Comparison of ENCODE assay signal across 9 mouse cellular contexts in the genomic region with DNA sequence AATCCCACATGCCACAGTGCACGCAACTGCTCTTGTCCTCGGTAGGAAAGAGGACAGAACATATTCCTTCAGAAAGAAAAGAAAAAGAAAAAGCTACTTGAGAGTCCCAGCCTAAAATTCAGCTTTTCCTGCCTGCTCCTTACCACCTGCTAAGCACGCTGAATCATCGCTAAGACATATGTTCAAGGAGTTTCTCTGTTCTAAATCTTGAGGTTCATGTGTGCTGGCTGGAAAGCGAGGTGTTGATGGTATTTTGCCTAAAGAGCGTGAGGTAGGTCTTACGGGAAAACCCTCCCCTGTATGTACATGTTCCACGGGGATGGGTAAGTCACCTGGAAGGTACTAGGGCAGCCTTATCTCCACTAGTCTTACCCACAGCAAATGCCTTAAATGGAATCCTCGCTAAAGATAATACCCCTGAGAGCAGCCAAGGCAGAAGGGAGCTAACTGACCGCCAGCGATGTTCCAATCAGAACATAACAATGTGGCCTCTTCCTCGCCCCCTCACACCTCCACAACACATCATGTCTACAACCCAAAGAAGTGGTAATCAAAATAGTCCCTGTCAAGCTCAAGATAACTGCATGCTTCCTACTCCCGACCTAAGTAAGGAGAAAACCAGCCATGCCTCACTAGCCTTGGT. TPM values are rescaled to one million over a fixed set of nuclear protein-coding genes. Genes with fewer than 3 reads are reported as not detected.
DNase-seq lines count a peak whose midpoint lies in the region; ATAC-seq and TF ChIP-seq lines count a peak whose summit lies in the region.
"Had no signal": no experiment of that assay in that cellular context is flagged by ENCODE, and none has a peak within 500 bp of the region (broad histone marks: within the 10 kb centered on the region; RNA-seq: fewer than 3 reads in every experiment).

No protein-coding gene starts in this region.

- TF ChIP-seq CTCF in E14TG2a.4 (conservative IDR thresholded peaks at IDR 0.05; ENCODE audit: low read length), result no peak

- H3K27me3 ChIP-seq in heart, embryonic 12.5 days (replicated peaks), result no peaks in the 10 kb centered on the region
- H3K27me3 ChIP-seq in E14TG2a.4 (ENCODE audit: insufficient read depth, low read length), result no peaks in the 10 kb centered on the region
- H3K27me3 ChIP-seq in forebrain, embryonic 14.5 days (replicated peaks; ENCODE audit: control insufficient read depth, insufficient read depth, low read length), result no peaks in the 10 kb centered on the region
- H3K27me3 ChIP-seq in liver, embryonic 16.5 days (ENCODE audit: control insufficient read depth, insufficient read depth, low read depth, low read length), result no peaks in the 10 kb centered on the region

- H3K9ac ChIP-seq in heart, embryonic 12.5 days, result peak overlapping the region; percentile 80; the same call in 1 of the 2 replicates
- peak overlapping the region; percentile 81; the same call in 1 of the 2 replicates for H3K9ac ChIP-seq in forebrain, embryonic 14.5 days (ENCODE audit: low read length)
- peak overlapping the region; percentile 97 for H3K9ac ChIP-seq in liver, embryonic 16.5 days (ENCODE audit: low read depth, low read length)

- H3K4me2 ChIP-seq in heart, embryonic 12.5 days, result peak overlapping the region; percentile 86
- H3K4me2 ChIP-seq in forebrain, embryonic 14.5 days (ENCODE audit: low read length), result peak overlapping the region; percentile 75; the same call in 1 of the 2 replicates
- H3K4me2 ChIP-seq in liver, embryonic 16.5 days (ENCODE audit: low read depth, low read length), result peak overlapping the region; percentile 89

- ATAC-seq in heart, embryonic 12.5 days (ENCODE audit: insufficient number of reproducible peaks, low FRiP score), result no peak
- ATAC-seq in forebrain, embryonic 14.5 days, result no peak
- ATAC-seq in liver, embryonic 16.5 days (ENCODE audit: low read depth), result no peak

- intact Hi-C loops in heart, postnatal 10 days (cut with DNase I), result loop anchor here (5.0 kb wide), 1 partner anchor 33 kb away; no protein-coding TSS in a partner anchor

- peak overlapping the region; percentile 74 for H3K4me3 ChIP-seq in heart, embryonic 12.5 days
- peak overlapping the region; percentile 99 for H3K4me3 ChIP-seq in E14TG2a.4 (replicated peaks; ENCODE audit: low read length)
- no peak overlapping the region for H3K4me3 ChIP-seq in forebrain, embryonic 14.5 days (ENCODE audit: low read depth, low read length)
- peak overlapping the region; percentile 96 for H3K4me3 ChIP-seq in liver, embryonic 16.5 days (ENCODE audit: low read depth, low read length)

- peaks cover 37% of the 10 kb centered on the region for H3K36me3 ChIP-seq in heart, embryonic 12.5 days
- H3K36me3 ChIP-seq in E14TG2a.4 (ENCODE audit: insufficient read depth, low read length), result peaks cover 51% of the 10 kb centered on the region
- H3K36me3 ChIP-seq in forebrain, embryonic 14.5 days (ENCODE audit: control insufficient read depth, insufficient read depth, low read length), result peaks cover 32% of the 10 kb centered on the region
- peaks cover 16% of the 10 kb centered on the region for H3K36me3 ChIP-seq in liver, embryonic 16.5 days (ENCODE audit: control insufficient read depth, insufficient read depth)

- no peak overlapping the region for H3K27ac ChIP-seq in heart, embryonic 12.5 days (ENCODE audit: poor library complexity, severe bottlenecking)
- H3K27ac ChIP-seq in forebrain, embryonic 14.5 days (ENCODE audit: low read depth, low read length), result no peak overlapping the region
- H3K27ac ChIP-seq in liver, embryonic 16.5 days (ENCODE audit: low read length), result peak overlapping the region; percentile 89

- peaks cover 18% of the 10 kb centered on the region for H3K4me1 ChIP-seq in heart, embryonic 12.5 days (replicated peaks)
- peaks cover 63% of the 10 kb centered on the region for H3K4me1 ChIP-seq in E14TG2a.4 (replicated peaks; ENCODE audit: low read depth, low read length)
- peaks cover 6% of the 10 kb centered on the region for H3K4me1 ChIP-seq in forebrain, embryonic 14.5 days (ENCODE audit: control insufficient read depth, insufficient read depth, low read length)
- peaks cover 47% of the 10 kb centered on the region for H3K4me1 ChIP-seq in liver, embryonic 16.5 days (ENCODE audit: control insufficient read depth, low read depth, low read length)

- 76% methylated on average over 13 of the region's 13 CpGs for WGBS in heart, embryonic 12.5 days
- WGBS in forebrain, embryonic 14.5 days, result 90% methylated on average over 13 of the region's 13 CpGs
- 47% methylated on average over 13 of the region's 13 CpGs for WGBS in liver, embryonic 16.5 days (ENCODE audit: insufficient replicate concordance)

- no peaks in the 10 kb centered on the region for H3K9me3 ChIP-seq in heart, embryonic 12.5 days (replicated peaks)
- no peaks in the 10 kb centered on the region for H3K9me3 ChIP-seq in E14TG2a.4 (ENCODE audit: low read length)
- no peaks in the 10 kb centered on the region for H3K9me3 ChIP-seq in forebrain, embryonic 14.5 days (replicated peaks; ENCODE audit: control insufficient read depth, low read length)
- no peaks in the 10 kb centered on the region for H3K9me3 ChIP-seq in liver, embryonic 16.5 days (replicated peaks; ENCODE audit: control insufficient read depth, low read length)

- DNase-seq in heart, postnatal 10 days, result no peak
- no peak for DNase-seq in forebrain, embryonic 14.5 days (ENCODE audit: low spot score)
- DNase-seq in thymus, postnatal 25 days, result no peak
- DNase-seq in gastrocnemius, adult 8-10 months (ENCODE audit: low spot score in 2 of 2), result no peak
- DNase-seq in spleen, postnatal 14 days (ENCODE audit: low spot score in 2 of 2), result no peak
- DNase-seq: cerebellum, adult 9-10 months had no signal

RNA-seq across cellular contexts. Expression of a gene that starts 1.3 kb away (rescaled TPM):
- 29.7 and 31.5 TPM in 2 replicates for polyA plus RNA-seq in heart, embryonic 12.5 days (2016; fragmentation: Nextera tagmentation; extraction: Ambion mirVana)
- total RNA-seq in heart, postnatal 10 days (2021), result 10 to 100 TPM; 26.4 to 28.7 TPM
- polyA plus RNA-seq in forebrain, embryonic 14.5 days (2014; fragmentation: Nextera tagmentation; extraction: Ambion mirVana), result 15.3 and 17.4 TPM in 2 replicates
- 39.1 and 40.1 TPM in 2 replicates for polyA plus RNA-seq in liver, embryonic 16.5 days (2015; fragmentation: Nextera tagmentation; extraction: Ambion mirVana)
- 1 to 10 TPM; 7.6 to 8.8 (median 8.4) TPM for total RNA-seq in gastrocnemius, adult 8-10 months (2022)

RNA-seq across cellular contexts. Expression of a gene that starts 14.5 kb away (rescaled TPM):
- 74.3 and 75.1 TPM in 2 replicates for polyA plus RNA-seq in heart, embryonic 12.5 days (2016; fragmentation: Nextera tagmentation; extraction: Ambion mirVana)
- total RNA-seq in heart, postnatal 10 days (2021), result 10 to 100 TPM; 48.4 to 52.2 TPM
- 148 and 187 TPM in 2 replicates for polyA plus RNA-seq in forebrain, embryonic 14.5 days (2014; fragmentation: Nextera tagmentation; extraction: Ambion mirVana)
- polyA plus RNA-seq in liver, embryonic 16.5 days (2015; fragmentation: Nextera tagmentation; extraction: Ambion mirVana), result 13.4 and 14.8 TPM in 2 replicates
- total RNA-seq in gastrocnemius, adult 8-10 months (2022), result 10 to 100 TPM; 22.1 to 27.1 (median 23.2) TPM

RNA-seq across cellular contexts. Expression of a gene that starts 20.2 kb away (rescaled TPM):
- polyA plus RNA-seq in heart, embryonic 12.5 days (2016; fragmentation: Nextera tagmentation; extraction: Ambion mirVana), result 21.3 and 23.1 TPM in 2 replicates
- total RNA-seq in heart, postnatal 10 days (2021), result 10 to 100 TPM; 20.8 to 21.0 TPM
- polyA plus RNA-seq in forebrain, embryonic 14.5 days (2014; fragmentation: Nextera tagmentation; extraction: Ambion mirVana), result 21.4 and 22.9 TPM in 2 replicates
- polyA plus RNA-seq in liver, embryonic 16.5 days (2015; fragmentation: Nextera tagmentation; extraction: Ambion mirVana), result 4.8 and 5.7 TPM in 2 replicates
- total RNA-seq in gastrocnemius, adult 8-10 months (2022), result 10 to 100 TPM in 1 of 4 experiments, 1 to 10 TPM in 3; 7.1 to 12.1 (median 9.0) TPM

RNA-seq across cellular contexts. Expression of a gene that starts 29.6 kb away (rescaled TPM):
- polyA plus RNA-seq in heart, embryonic 12.5 days (2016; fragmentation: Nextera tagmentation; extraction: Ambion mirVana), result 20.2 and 21.0 TPM in 2 replicates
- total RNA-seq in heart, postnatal 10 days (2021), result 10 to 100 TPM; 40.8 to 48.0 TPM
- 0.69 and 0.95 TPM in 2 replicates for polyA plus RNA-seq in forebrain, embryonic 14.5 days (2014; fragmentation: Nextera tagmentation; extraction: Ambion mirVana)
- polyA plus RNA-seq in liver, embryonic 16.5 days (2015; fragmentation: Nextera tagmentation; extraction: Ambion mirVana), result 2.2 and 2.7 TPM in 2 replicates
- 1 to 10 TPM; 1.8 to 4.1 (median 2.7) TPM for total RNA-seq in gastrocnemius, adult 8-10 months (2022)

RNA-seq across cellular contexts. Expression of a gene that starts 45.0 kb away (rescaled TPM):
- polyA plus RNA-seq in heart, embryonic 12.5 days (2016; fragmentation: Nextera tagmentation; extraction: Ambion mirVana), result 1.9 and 2.4 TPM in 2 replicates
- total RNA-seq in heart, postnatal 10 days (2021), result 1 to 10 TPM; 3.6 to 3.8 TPM
- polyA plus RNA-seq in forebrain, embryonic 14.5 days (2014; fragmentation: Nextera tagmentation; extraction: Ambion mirVana), result 30.7 and 46.8 TPM in 2 replicates
- polyA plus RNA-seq in liver, embryonic 16.5 days (2015; fragmentation: Nextera tagmentation; extraction: Ambion mirVana), result 18.7 and 24.3 TPM in 2 replicates
- under 1 TPM; 0.29 to 0.70 (median 0.38) TPM for total RNA-seq in gastrocnemius, adult 8-10 months (2022)
